Mouse (Mus musculus): ENCODE results near the gene St6galnac3. TPM values are rescaled to one million over a fixed set of nuclear protein-coding genes. Genes with fewer than 3 reads are reported as not detected.

The St6galnac3 gene
- polyA plus RNA-seq, 1 experiment: 2.3 TPM

DNA sequence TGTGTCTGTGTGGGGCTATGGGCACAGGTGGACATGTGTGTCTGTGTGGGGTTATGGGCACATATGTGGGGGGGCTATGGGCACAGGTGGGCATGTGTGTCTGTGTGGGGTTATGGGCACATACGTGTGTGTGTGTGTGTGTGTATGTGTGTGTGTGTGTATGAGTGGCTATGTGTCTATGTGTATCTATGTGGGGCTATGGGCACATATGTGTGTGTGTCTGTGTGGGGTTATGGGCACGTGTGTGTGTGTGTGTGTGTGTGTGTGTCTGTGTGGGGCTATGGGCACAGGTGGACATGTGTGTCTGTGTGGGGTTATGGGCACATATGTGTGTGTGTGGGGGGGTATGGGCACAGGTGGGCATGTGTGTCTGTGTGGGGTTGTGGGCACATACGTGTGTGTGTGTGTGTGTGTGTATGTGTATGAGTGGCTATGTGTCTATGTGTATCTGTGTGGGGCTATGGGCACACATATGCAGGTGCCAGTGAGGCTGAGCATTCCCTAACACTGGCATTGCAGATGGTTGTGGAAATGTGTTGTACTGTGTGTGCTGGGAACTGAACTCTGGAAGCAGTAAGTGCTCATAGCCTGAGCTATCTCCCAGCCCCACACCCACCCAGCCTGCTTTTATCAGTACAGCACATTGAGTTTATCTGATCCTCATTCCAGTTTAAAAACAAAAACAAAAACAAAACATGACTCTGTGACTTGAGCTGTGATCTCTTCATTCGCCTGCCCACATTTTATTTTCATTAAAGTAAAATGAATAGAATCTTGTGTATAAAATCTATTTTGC, 8.6 kb upstream of the St6galnac3 start:
- DNase-seq (ENCODE audit: low read depth): no peak

DNA sequence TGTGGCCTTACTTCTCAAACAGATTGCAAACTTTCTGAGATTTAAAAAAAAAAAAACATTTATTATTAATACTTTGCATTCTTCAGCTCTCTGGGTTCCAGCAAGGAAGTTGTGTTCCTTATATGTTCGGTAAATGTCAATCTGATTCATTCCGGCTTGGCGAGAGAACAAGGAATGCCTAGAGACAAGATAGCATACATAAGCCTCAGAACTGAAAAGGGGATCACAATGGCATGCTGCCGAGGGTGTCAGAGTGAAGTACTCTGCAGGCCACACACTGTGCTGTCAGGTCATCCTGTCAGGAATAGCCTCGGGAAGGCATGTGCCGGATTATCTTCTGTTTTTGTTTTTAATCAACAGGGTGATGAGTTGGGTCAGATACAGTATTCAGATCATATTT, 7.8 kb upstream of the St6galnac3 start:
- no peak for DNase-seq (ENCODE audit: low read depth)

DNA sequence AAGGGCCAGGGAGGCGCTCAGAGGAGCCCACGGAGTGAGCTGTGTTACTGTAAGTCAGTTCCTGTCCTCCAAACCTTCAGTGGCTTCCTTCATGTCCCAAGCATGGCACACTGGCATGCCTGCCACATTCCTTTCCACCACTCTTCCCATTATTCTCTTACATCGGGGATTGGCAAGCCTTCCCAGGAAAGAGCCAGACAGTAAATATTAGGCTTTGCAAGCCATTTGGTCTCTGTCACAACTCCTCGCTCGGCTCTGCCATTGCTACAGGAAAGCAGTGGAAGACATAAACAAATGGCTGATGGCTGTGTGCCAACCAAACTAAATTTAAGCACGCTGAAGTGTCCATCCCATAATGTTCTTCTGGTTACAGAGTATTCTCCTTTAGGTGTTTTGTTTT, 7.1 kb upstream of the St6galnac3 start:
- DNase-seq (ENCODE audit: low read depth): no peak

DNA sequence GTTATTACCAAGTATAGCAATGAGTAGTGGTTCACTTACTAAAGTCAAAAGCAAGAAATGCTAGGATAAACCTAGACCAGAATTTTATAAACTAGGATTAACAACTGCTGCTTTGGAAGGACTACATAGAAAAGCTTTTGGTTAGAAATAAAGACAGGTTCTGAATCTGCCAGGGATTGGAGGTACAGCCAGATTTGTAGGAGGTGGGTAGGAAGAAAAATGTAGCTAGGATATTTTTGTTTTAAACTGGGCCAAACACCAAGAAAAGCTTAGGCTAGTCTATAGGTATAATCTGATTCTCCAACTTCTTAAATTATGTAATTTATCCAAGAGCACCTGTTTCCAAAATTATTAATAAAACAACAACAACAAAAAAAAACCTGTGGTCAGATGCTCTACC, 3.6 kb upstream of the St6galnac3 start:
- DNase-seq (ENCODE audit: low read depth): no peak

- no peak for DNase-seq (ENCODE audit: low read depth)
Observed at GRCm38 (mm10) chr3:153723467-153724079, 1.4 kb downstream of the St6galnac3 start.

- DNase-seq (ENCODE audit: low read depth): no peak
Observed at GRCm38 (mm10) chr3:153721525-153721924, 3.4 kb downstream of the St6galnac3 start.

GRCm38 (mm10) chr3:153720922-153721321, 4.1 kb downstream of the St6galnac3 start:
- DNase-seq (ENCODE audit: low read depth): no peak

DNA sequence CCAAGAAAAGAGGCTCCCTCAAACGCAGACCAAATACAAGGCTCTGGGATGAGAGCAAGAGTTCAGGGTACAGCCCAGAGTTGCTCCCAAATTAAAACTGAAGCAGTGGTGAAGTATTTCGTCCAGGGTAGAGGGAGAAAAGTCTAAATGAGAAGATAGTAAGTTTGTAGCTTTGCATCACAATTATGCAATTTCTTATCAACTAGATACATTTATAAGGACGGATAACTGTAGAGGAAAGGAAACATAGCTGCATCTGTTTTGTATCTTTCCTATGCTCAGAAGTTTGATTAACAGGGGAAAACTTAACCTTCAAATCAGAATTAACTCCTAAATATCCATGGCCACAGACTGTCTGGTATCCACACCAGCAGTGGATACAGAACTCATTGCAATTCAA, 4.7 kb downstream of the St6galnac3 start:
- DNase-seq (ENCODE audit: low read depth): no peak

DNA sequence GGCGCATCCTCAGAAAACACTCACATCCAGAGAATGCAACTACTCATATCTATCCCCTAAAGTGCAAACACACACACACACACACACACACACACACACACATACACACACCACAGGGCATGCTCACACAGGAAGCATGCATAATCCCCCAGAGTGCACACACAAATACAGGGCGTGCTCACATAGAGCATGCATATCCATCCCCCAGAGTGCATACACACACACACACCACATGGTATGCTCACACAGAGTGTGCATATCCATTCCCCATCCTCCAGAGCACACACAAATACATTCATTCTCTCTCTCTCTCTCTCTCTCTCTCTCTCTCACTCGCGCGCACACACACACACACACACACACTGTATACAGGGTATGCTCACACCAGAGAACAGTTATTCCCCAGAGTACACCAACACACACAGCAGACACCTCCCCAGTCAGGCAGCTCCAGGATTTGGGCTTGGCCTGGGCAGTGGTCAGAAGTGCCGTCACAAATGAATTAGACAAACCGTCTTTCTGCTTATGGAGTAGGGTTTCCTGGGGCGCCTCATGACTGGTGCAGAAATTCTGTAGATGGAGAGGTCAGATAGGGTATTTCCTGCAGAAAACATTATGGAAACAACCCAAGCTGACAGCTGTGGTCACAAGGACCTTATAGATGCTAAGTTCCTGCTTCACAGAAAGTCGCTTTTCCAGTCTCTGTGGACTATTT, 5.6 kb downstream of the St6galnac3 start:
- DNase-seq (ENCODE audit: low read depth): no peak

- DNase-seq (ENCODE audit: low read depth): no peak
Observed at GRCm38 (mm10) chr3:153718724-153719123, 6.2 kb downstream of the St6galnac3 start.

DNA sequence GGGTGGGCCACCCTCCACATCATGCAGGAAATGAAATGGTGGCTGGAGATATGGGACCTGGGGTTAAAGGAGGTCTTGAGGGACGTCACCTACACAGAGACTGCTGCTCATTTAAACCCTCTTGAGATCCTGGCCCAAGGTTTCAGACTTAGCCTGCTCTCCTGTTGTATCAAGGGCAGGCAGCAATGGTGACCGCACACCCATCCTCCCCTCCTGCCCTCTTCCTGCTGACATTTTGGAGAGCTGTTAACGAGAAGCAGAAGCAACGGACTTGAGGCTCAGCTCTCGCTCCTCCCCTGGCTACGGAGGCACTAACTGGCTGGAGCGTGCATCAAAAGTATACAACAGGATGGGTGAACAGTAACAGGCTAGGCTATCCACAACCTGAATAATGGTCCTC, 7.2 kb downstream of the St6galnac3 start:
- no peak for DNase-seq (ENCODE audit: low read depth)

GRCm38 (mm10) chr3:153715646-153716045, 9.3 kb downstream of the St6galnac3 start:
- no peak for DNase-seq (ENCODE audit: low read depth)

DNA sequence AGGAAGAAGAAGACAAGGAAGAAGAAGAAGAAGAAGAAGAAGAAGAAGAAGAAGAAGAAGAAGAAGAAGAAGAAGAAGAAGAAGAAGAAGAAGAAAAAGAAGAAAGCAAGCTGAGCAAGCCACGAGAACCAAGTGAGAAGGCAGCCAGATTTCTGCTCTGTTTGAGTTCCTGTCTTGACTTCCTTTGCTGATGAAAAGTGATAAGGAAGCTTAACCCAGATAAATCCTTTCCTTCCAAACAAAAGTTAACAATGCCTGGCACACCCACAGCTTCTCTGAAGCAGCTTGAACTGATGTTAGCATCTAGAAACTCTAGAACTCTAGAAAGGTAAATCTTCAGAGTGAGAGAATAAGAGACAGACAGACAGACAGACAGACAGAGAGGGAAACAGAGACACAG, 14.4 kb downstream of the St6galnac3 start:
- no peak for DNase-seq (ENCODE audit: low read depth)

- no peak for DNase-seq (ENCODE audit: low read depth)
Observed at GRCm38 (mm10) chr3:153707687-153708086, 17.3 kb downstream of the St6galnac3 start.

DNA sequence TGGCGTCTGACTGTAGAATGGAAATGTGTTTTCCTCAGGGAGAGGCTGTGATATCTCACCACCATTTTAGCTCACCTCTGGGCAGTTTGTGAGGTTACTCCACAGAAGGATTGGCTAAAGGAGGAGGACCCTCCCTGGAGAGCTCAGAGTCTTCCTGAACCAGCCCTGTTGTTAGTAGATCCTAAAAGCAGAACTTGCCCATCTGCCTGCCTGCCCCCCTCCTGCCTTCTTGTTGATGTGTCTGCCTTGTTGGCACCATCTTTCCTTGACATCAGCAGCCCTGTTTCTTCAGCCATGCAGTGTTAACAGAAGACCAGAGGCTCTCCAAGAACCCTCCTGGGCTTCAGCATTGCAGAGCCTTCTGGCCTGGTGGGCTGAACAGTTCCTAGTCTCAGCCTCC, 18.1 kb downstream of the St6galnac3 start:
- DNase-seq (ENCODE audit: low read depth): no peak

DNA sequence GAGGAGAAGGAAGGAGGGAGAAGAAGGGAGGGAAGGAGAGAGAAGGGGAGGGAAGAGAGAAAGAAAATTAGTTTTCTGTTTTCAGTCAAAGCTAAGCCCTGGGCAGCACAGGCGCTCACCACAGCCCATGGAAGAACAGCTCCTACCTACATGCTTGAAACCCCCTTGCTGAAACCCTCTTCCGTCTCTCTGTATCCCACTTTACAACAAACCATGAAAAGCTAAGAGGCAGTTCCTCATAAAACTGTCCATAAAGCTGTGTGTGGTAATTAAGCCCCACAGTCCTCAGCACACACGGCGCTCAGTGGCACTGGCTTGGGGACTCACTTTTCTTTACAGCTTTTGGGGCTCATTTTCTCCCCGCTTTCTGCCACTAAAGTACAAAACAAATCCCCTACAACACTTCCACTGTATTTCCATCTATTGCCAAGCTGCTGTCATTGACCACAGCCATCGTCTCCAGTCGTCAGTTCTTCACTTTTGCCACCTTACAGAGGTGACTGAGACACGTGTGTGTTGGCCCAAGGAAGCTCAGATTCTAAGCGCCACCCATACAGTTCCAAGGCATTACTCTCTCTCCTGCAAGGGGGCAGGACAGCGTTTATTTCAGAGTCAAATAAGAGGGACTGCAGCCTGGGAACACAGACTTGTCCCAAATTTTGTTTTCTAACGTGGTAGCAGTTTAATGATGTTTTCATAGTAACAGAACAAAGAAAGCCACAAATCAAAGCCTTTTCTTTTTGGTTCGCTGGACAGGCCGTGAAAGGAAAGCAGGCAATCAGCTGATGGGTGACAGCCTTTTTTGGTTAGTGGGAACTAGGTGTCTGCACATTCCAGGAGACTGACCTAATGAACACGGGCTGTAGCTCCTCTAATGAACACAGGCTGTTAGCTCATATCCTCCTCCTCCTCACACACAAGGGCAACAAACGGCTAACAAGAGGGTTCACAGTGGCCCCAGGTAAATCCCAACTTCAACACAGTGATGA, 22.9 kb downstream of the St6galnac3 start:
- no peak for DNase-seq (ENCODE audit: low read depth)

DNA sequence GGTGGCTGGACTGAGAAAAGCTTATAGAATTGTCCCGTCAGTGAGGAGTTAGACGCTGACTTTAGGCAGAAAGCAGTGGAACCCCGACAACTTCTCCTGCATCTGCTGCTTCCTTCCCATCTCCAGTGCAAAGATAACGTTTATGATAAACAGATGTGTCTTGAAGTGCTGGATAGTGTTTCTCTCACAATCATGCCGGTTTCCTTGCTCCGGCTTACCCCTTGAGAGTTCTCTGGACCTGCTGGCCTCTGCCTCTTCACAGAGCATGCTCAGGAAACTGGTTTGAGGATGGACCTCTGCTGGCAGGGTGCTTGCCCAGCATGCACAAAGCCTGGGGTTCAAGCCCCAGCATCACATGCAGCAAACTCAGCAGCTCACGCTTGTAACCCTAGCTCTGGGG, 23.8 kb downstream of the St6galnac3 start:
- no peak for DNase-seq (ENCODE audit: low read depth)

GRCm38 (mm10) chr3:153699086-153699485, 25.9 kb downstream of the St6galnac3 start:
- no peak for DNase-seq (ENCODE audit: low read depth)

DNA sequence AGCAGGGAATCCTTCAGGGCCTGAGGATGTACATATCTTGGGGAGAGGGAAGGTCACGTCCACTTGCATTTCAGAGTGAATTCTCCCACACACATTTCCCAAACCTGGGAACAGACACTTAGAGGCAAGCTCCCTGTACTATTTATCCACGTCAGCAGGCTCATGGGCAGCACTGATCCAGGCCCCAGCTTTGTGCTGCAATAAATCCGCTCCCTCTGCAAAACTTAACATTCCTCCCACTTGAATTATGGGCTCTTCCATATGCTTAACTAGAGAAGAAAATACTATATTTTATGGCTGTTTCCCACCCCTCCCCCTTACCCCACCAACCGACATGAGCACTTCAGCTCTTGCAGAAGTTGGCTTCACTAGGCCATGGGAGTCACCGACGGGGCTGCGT, 32.0 kb downstream of the St6galnac3 start:
- DNase-seq (ENCODE audit: low read depth): no peak

- no peak for DNase-seq (ENCODE audit: low read depth)
Observed at GRCm38 (mm10) chr3:153692206-153692813, 32.7 kb downstream of the St6galnac3 start.

DNA sequence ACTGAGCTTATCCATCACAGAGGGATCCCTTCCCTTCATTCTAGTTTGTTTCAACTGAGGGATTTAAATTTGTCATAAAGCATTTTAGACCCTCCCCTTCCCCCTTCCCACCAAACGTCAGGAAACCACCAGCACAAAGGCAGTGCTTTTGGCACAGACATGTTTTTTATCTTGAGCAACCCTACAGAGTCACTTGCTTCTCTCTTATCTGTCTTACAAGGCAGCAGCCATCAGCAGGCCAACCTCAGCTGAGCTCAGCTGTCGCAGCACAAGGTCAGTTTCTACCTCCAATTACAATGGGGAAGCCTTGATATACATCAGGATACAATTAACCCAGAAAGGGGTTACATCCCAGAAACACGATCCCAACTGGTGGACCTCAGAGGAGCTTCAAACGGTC, 33.4 kb downstream of the St6galnac3 start:
- no peak for DNase-seq (ENCODE audit: low read depth)
